Mouse (Mus musculus) liver, postnatal 0 days (tissue): ENCODE data around the gene Trappc10.

Experiments
- CTCF ChIP-seq: sonication (generic); IDR thresholded peaks from 2 replicates; pipeline ENCODE4 v1.5.1; 2016; ENCODE audit warnings: antibody characterized with exemption, low read depth
- EP300 ChIP-seq: IDR thresholded peaks from 2 replicates; pipeline ENCODE4 v1.6.1; 2016; ENCODE audit warnings: antibody characterized with exemption, low read depth, mild to moderate bottlenecking

GRCm38 (mm10) chr10:78162646-78163045 is 81.8 kb downstream of the Trappc10 start:
- TF ChIP-seq CTCF (no peak), EP300 (no peak)
